Mouse (Mus musculus): ENCODE measurements around the gene Olfr1461. TPM values are rescaled to one million over a fixed set of nuclear protein-coding genes. Genes with fewer than 3 reads are reported as not detected.

Olfr1461 gene
- total RNA-seq (2021): not detected
- long read RNA-seq, experiment 1: 0 reads
- long read RNA-seq, experiment 2: 0 reads

DNA sequence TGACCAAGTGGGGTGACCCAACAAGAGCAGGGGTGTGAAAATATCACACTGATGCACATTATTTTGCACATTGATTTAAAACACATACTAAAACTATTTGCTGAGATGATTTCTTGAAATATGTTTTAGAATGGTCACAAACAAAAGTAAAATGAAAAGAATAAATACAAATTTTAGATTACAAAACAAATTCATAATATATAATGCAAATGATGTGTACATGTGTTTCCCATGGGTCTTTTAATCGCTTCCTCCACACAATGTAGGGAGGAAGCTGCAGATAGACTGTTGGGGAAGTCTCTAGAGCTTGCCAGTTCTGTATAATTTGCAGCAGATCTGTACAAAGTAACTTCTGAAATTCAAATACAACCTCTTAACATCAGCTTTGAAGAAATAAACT lies at the start of gene Olfr1461:
Gene Olfr1461 (plus strand): TSS at position 301 of the 400 bp plus-strand sequence.
- DNase-seq: no peak

- no peak for DNase-seq
These were observed 13.4 kb upstream of the Olfr1461 start, which contains the start of gene Olfr1459 for GRCm38 (mm10) chr19:13149449-13149848. Gene Olfr1459, minus strand, starts transcription at chr19:13149549.

- no peak for DNase-seq
These were observed 22.6 kb downstream of the Olfr1461 start, which contains the start of gene Olfr1462 for GRCm38 (mm10) chr19:13185434-13185833. Gene Olfr1462, plus strand, starts transcription at chr19:13185734.

Other genes starting within 250 kb of the Olfr1461 start
- gene Olfr1448, start 238.6 kb upstream of the Olfr1461 start, total RNA-seq (2021): not detected
- gene Olfr1449, start 232.2 kb upstream of the Olfr1461 start, total RNA-seq (2021): not detected
- gene Olfr1450, start 212.7 kb upstream of the Olfr1461 start, total RNA-seq (2021): not detected
- not detected for gene Olfr1451, start 168.0 kb upstream of the Olfr1461 start, total RNA-seq (2021)
- gene Olfr1453, start 134.7 kb upstream of the Olfr1461 start, total RNA-seq (2021): not detected
- gene Olfr1454, start 102.4 kb upstream of the Olfr1461 start, total RNA-seq (2021): not detected
- not detected for gene Olfr1457, start 65.1 kb upstream of the Olfr1461 start, total RNA-seq (2021)
- not detected for gene Olfr1458, start 56.2 kb upstream of the Olfr1461 start, total RNA-seq (2021)
- gene Olfr1459, start 13.5 kb upstream of the Olfr1461 start, total RNA-seq (2021): under 1 TPM; 0.07 TPM
- not detected for gene Olfr1462, start 22.7 kb downstream of the Olfr1461 start, total RNA-seq (2021)
- not detected for gene Olfr1463, start 68.3 kb downstream of the Olfr1461 start, total RNA-seq (2021)
- not detected for gene Olfr1465, start 152.5 kb downstream of the Olfr1461 start, total RNA-seq (2021)
- gene Olfr1466, start 175.9 kb downstream of the Olfr1461 start, total RNA-seq (2021): not detected
- not detected for gene Olfr1467, start 199.2 kb downstream of the Olfr1461 start, total RNA-seq (2021)
- not detected for gene Olfr1469, start 244.8 kb downstream of the Olfr1461 start, total RNA-seq (2021)